Mouse (Mus musculus): ENCODE measurements around the gene Sgcd. TPM values are rescaled to one million over a fixed set of nuclear protein-coding genes. Genes with fewer than 3 reads are reported as not detected.
"Not testable (repeated sequence)": the region's sequence is repeated elsewhere in the genome, so short reads cannot be mapped to it uniquely, and the experiment has no call there.

The Sgcd gene
- polyA plus RNA-seq, 1 experiment = 0.18 TPM

DNA sequence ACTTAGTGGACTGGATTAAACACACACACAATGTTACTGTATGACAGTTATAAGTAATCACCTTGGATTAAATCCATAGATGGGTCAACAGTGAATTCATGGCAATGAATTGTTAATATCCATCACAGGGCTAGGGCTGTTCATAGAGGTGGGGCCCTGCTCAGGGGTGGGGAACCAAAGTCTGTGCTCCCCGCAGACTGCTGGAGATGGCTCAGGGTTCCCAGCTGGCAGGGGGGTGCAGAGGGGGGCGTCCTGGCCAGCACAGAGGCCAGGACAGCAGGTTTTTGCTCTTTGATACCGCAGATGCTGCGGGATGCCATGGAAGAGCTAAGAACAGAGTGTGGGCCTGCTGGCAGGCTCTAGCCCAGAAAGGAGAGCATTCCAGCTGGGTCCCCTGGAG is 378.9 kb downstream of the Sgcd start:
- no peak for TF ChIP-seq POLR2A (IDR thresholded peaks at IDR 0.05; ENCODE audit: low read depth, low read length)
- TF ChIP-seq CTCF (IDR thresholded peaks at IDR 0.05; ENCODE audit: extremely low read depth, insufficient read length, insufficient replicate concordance, low read depth, low read length) = no peak
- H3K36me3 ChIP-seq (ENCODE audit: control insufficient read depth, insufficient read depth, low read length) = no peaks in the 10 kb centered on the region
- no peaks in the 10 kb centered on the region for H3K4me1 ChIP-seq (ENCODE audit: control insufficient read depth, insufficient read depth, insufficient read length, low read length)
- H3K27ac ChIP-seq (ENCODE audit: insufficient read depth, low read depth, low read length) = no peak overlapping the region
- 77% methylated on average over 4 of the region's 4 CpGs for WGBS
- H3K27me3 ChIP-seq (ENCODE audit: control insufficient read depth, insufficient read depth, low read length) = no peaks in the 10 kb centered on the region
- no peak overlapping the region for H3K4me3 ChIP-seq (ENCODE audit: low read depth, low read length)

DNA sequence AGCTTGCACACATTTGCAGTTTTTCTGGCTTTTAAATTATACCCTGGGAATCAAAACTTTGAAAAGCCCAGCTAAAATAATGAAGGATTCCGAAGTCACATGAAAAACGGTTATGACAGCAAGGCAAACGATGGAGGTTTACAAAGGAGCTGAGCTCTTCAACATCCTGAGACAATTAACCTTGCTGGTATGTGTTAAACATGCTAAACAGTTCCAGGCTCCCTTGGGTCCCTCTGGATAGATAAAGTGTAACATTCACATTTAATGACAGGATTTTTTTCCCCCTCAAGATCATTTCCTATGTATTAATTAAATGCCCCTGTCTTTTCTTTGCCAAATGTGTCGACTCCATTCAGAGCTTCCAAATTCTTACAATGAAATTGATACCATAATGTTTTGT is 414.1 kb downstream of the Sgcd start:
- no peaks in the 10 kb centered on the region for H3K36me3 ChIP-seq (ENCODE audit: control insufficient read depth, insufficient read depth, low read length)
- 75% methylated on average over 4 of the region's 4 CpGs for WGBS
- no peaks in the 10 kb centered on the region for H3K27me3 ChIP-seq (ENCODE audit: control insufficient read depth, insufficient read depth, low read length)
- no peak overlapping the region for H3K4me3 ChIP-seq (ENCODE audit: low read depth, low read length)
- no peak overlapping the region for H3K27ac ChIP-seq (ENCODE audit: insufficient read depth, low read depth, low read length)
- H3K4me1 ChIP-seq (ENCODE audit: control insufficient read depth, insufficient read depth, insufficient read length, low read length) = no peaks in the 10 kb centered on the region
- no peak for TF ChIP-seq POLR2A (IDR thresholded peaks at IDR 0.05; ENCODE audit: low read depth, low read length)
- TF ChIP-seq CTCF (IDR thresholded peaks at IDR 0.05; ENCODE audit: extremely low read depth, insufficient read length, insufficient replicate concordance, low read depth, low read length) = no peak

DNA sequence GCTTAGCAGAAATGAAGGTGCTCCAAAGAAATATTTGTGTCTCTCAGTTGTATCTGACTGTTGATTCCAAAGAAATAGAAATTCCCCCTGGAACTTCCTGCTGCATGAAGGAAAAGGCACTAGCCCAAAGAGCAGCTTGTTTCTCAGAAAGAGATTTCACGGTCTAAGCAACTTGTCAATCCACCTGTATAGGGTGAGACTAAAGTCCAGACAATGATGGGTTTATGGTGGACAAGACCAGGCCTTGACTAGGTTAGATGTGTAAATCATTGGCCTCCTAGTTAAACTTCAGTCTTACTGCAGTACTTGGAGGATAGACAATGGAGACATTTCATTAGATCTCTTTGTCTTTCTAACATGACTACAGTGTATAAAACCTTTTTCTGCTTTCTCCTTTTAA is 420.3 kb downstream of the Sgcd start:
- Histone ChIP-seq H3K27ac (ENCODE audit: insufficient read depth, low read depth, low read length) (no peak overlapping the region), H3K27me3 (ENCODE audit: control insufficient read depth, insufficient read depth, low read length) (no peaks in the 10 kb centered on the region), H3K4me1 (ENCODE audit: control insufficient read depth, insufficient read depth, insufficient read length, low read length) (no peaks in the 10 kb centered on the region), H3K36me3 (ENCODE audit: control insufficient read depth, insufficient read depth, low read length) (no peaks in the 10 kb centered on the region), H3K4me3 (ENCODE audit: low read depth, low read length) (no peak overlapping the region)
- TF ChIP-seq POLR2A (IDR thresholded peaks at IDR 0.05; ENCODE audit: low read depth, low read length) = no peak
- no peak for TF ChIP-seq CTCF (IDR thresholded peaks at IDR 0.05; ENCODE audit: extremely low read depth, insufficient read length, insufficient replicate concordance, low read depth, low read length)
- 64% methylated on average over 1 of the region's 1 CpGs for WGBS

DNA sequence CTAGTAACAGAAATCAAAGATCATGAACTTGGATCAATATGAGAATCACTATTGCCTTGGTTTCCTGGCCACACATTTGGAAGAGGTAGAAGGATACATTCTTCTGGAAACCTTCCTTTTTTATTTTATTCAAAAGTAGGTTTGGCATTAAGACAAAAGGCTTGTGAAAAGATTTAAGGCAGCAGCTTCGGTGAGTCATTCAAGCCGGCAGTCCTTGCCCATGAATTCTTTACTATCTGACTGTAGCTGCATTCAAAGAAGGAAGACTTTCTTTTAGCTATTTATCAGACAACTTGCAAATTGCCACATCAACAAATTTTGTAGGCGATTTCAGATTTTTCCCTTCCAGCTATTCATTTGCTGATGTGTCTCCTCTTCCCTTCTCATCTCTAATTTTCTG is 422.6 kb downstream of the Sgcd start:
- Histone ChIP-seq H3K27me3 (ENCODE audit: control insufficient read depth, insufficient read depth, low read length) (no peaks in the 10 kb centered on the region), H3K4me3 (ENCODE audit: low read depth, low read length) (no peak overlapping the region), H3K27ac (ENCODE audit: insufficient read depth, low read depth, low read length) (no peak overlapping the region), H3K4me1 (ENCODE audit: control insufficient read depth, insufficient read depth, insufficient read length, low read length) (no peaks in the 10 kb centered on the region), H3K36me3 (ENCODE audit: control insufficient read depth, insufficient read depth, low read length) (no peaks in the 10 kb centered on the region)
- TF ChIP-seq CTCF (IDR thresholded peaks at IDR 0.05; ENCODE audit: extremely low read depth, insufficient read length, insufficient replicate concordance, low read depth, low read length) (no peak), POLR2A (IDR thresholded peaks at IDR 0.05; ENCODE audit: low read depth, low read length) (no peak)
- WGBS = 80% methylated on average over 3 of the region's 3 CpGs

DNA sequence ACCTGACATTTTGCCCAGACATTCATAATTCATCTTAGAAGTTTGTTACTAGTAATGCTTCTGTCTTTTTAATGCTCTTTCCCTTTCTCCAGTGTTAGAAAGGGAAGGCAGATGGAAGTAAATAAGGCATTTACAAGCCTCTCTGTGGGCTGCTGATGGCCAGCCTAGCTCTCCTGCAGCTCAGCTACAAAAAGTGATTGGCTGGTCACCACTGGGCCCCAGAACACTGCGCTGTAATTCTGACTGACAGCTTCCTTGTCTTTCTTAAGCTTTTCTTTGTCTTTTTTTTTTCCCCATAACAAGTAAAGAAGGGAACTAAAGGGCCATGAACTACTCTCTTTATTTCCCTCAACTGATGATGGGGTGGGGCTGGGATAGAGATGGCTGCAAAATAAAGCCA is 463.9 kb downstream of the Sgcd start:
- no peak for TF ChIP-seq CTCF (IDR thresholded peaks at IDR 0.05; ENCODE audit: extremely low read depth, insufficient read length, insufficient replicate concordance, low read depth, low read length)
- TF ChIP-seq POLR2A (IDR thresholded peaks at IDR 0.05; ENCODE audit: low read depth, low read length) = no peak
- H3K27ac ChIP-seq (ENCODE audit: insufficient read depth, low read depth, low read length) = no peak overlapping the region

DNA sequence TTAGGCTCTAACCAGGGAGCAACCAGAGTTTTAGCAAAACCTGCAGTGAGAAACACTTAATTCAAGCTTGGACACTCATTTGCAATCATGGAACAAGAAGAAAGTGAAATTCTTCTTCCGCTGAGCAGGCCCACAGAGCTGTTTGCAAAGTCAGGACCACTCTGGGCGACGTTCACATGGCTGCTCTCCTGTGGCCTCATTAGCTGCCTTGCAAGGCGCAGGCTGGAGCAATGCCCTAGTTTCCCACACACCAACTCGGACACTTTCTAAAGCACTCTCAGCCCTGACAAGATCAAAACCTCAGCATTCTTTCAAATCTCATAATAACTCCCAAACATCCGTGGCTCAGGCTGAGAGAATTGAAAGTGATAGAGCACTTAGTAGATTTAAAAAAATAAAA is 480.7 kb downstream of the Sgcd start:
- TF ChIP-seq CTCF (IDR thresholded peaks at IDR 0.05; ENCODE audit: extremely low read depth, insufficient read length, insufficient replicate concordance, low read depth, low read length) (no peak), POLR2A (IDR thresholded peaks at IDR 0.05; ENCODE audit: low read depth, low read length) (no peak)

More for the DNA sequence above, 463.9 kb downstream of the Sgcd start:
- H3K4me3 ChIP-seq (ENCODE audit: low read depth, low read length) = no peak overlapping the region
- whole genome bisulfite sequencing = 58% methylated on average over 1 of the region's 1 CpGs
- no peaks in the 10 kb centered on the region for H3K27me3 ChIP-seq (ENCODE audit: control insufficient read depth, insufficient read depth, low read length)
- H3K4me1 ChIP-seq (ENCODE audit: control insufficient read depth, insufficient read depth, insufficient read length, low read length) = no peaks in the 10 kb centered on the region
- no peaks in the 10 kb centered on the region for H3K36me3 ChIP-seq (ENCODE audit: control insufficient read depth, insufficient read depth, low read length)

DNA sequence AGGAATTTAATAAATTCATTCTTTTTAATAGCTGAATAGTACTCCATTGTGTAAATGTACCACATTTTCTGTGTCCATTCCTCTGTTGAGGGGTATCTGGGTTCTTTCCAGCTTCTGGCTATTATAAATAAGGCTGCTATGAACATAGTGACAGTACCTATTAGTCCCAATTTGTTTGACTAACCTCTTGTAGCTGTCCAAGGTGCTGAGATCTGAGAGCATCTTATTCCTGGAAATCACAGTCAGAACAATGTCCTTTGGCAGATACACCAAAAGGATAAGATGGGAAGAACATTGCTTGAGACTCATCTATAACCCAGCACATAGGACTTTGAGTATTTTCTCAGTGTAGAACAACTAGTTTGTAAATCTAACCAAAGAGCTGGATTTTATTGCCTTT is 485.5 kb downstream of the Sgcd start:
- H3K4me3 ChIP-seq (ENCODE audit: low read depth, low read length); H3K4me1 ChIP-seq (ENCODE audit: control insufficient read depth, insufficient read depth, insufficient read length, low read length); H3K27me3 ChIP-seq (ENCODE audit: control insufficient read depth, insufficient read depth, low read length); H3K36me3 ChIP-seq (ENCODE audit: control insufficient read depth, insufficient read depth, low read length); H3K27ac ChIP-seq (ENCODE audit: insufficient read depth, low read depth, low read length): not testable (repeated sequence)

More for the DNA sequence above, 480.7 kb downstream of the Sgcd start:
- no peaks in the 10 kb centered on the region for H3K4me1 ChIP-seq (ENCODE audit: control insufficient read depth, insufficient read depth, insufficient read length, low read length)
- no peak overlapping the region for H3K27ac ChIP-seq (ENCODE audit: insufficient read depth, low read depth, low read length)
- 71% methylated on average over 6 of the region's 6 CpGs for WGBS
- no peak overlapping the region for H3K4me3 ChIP-seq (ENCODE audit: low read depth, low read length)
- no peaks in the 10 kb centered on the region for H3K27me3 ChIP-seq (ENCODE audit: control insufficient read depth, insufficient read depth, low read length)
- no peaks in the 10 kb centered on the region for H3K36me3 ChIP-seq (ENCODE audit: control insufficient read depth, insufficient read depth, low read length)

All from small intestine, adult 2 months (tissue).